Mouse (Mus musculus): ENCODE data around the gene Inf2.

Gene Inf2

DNA sequence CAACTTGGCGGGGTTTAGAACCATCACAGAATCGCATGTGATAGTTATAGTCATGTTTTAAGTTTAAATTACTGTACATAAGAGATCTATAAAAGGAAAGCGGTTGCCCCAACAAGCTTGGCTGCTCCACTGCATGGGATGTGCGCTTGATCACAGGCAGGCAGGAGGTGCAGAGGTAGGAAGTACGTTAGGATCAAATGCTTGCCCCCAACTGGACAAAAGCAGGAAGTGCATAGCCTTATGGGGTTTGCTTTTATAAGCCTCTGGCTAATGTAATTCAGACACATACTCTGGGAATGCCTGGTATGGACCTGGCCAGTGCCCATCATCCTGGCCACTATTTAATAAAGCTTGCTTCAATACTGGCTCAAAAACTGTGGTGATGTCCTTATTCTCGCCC is 17.5 kb upstream of the Inf2 start:
- DNase-seq: no peak

DNA sequence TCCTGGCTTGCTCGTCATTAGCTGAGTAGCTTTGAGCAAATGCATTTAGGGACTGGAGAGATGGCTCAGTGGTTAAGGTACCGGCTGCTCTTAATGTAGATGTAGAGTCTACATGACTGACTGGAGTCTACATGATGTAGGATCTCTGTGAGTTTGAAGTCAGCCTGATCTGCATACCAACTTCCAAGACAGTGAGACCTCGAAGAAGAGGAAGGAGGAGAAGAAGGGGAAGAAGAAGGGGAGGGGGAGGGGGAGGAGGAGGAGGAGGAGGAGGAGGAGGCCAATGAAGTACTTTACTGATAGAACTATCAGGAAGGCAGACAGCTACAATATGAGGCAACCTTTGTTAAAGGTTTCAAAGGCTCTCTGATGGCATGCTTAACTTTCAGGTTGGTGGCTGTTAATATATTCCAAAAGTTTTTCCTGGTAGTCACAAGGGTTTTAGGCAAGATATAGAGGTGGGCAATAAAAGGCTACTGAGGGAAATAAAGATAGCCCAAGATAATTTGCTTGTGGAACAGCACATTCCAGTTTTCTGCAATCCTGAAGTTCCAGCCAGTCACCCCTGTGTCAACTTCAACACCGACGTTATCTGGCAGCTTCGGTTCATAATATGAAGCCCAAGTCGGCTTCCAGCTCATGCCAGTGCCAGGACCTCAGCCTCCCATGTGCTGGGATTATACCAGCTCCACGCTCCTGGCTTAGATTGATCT is 13.2 kb upstream of the Inf2 start:
- no peak for DNase-seq

- DNase-seq: no peak
Observed at GRCm38 (mm10) chr12:112576341-112576740, 12.2 kb upstream of the Inf2 start.

- no peak for DNase-seq
Observed at GRCm38 (mm10) chr12:112576749-112577148, 11.8 kb upstream of the Inf2 start.

- no peak for DNase-seq
Observed at GRCm38 (mm10) chr12:112578296-112579090, 10.1 kb upstream of the Inf2 start.

DNA sequence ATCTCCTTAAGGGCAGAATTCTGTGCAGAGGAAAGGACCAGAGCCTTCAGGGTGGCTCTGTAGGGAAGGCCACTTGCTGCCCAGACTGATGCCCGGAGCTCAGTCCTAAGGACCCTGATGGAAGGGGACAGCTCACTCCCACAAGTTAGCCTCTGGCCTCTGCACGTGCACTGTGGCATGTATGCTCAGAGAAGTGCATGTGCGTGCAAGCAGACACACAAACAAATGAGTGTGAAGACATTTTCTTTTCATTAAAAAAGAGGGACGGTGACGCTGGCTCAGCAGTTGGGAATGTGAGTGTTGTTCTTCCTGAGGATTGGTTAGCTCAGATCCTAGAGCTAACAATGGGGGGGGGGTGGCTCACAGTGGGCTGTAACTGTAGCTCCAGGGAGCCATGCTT is 9.2 kb upstream of the Inf2 start:
- DNase-seq: no peak

DNA sequence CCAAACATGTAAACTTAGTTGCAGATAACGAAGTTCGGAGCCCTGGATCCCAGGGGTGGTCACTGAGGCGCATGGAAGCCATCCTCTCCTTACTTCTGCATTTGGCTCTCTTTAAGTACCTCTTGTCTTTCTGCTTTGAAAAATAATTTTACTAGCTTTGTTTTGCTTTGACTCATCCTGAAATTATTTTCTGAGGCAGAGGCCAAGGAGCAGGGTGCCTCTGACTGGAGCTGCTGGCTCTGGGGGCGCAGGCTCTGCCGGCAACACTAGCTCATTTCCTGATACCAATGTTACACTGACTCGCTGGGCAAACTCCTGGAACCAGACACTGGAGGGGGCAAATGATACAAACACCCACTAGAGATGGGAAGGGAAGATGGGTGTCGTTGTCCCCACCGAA is 8.7 kb upstream of the Inf2 start:
- DNase-seq: no peak

- no peak for DNase-seq
Observed at GRCm38 (mm10) chr12:112581113-112581512, 7.5 kb upstream of the Inf2 start.

DNA sequence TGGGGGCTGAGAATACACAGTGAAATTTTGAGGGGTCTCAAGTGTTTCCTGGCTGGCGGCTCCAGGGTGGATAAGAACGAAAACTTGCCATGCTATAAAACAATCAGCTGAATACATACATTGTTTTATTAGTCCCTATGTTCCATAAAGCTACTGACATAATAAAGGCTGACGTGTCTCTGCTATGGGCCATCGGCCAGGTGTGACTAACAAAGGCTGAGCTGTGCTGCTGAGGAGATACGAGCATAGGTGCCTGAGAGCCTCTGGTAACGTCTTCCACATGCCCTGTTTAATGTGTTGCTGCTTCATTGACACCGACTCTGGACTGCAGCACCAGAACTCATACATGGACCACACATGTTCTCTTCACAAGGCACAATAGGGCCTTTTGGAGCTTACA is 3.6 kb upstream of the Inf2 start:
- DNase-seq: no peak

DNA sequence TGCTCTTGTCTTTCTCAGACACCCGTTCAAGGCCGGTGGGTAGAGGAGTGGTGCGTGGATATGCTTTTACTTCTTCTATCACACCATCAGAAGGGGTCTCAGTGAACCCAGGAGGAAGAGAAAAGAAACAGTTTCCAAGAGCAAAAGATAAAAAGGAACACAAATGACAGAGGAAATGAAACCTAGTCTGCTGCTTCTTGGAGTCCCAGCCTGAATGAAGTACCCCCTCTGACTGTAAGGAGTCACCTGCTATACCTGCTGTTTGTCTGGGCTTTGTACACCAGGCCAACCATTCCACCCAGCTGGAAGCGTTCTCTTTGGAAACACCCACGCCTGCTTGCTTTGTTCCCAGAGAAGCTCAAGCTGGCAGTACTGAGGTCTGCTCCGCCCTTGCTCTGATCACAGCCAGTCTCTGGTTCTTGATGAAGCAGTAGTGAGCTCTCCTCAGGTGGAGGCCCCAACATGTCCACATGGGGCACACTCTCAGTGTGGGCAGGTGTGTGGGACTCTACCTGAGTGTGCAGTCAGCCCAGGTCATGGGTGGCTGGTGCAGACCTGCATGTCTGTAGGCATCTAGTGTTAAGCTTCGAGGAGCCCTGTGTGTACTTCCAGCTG is 2.6 kb upstream of the Inf2 start:
- DNase-seq: no peak

GRCm38 (mm10) chr12:112587125-112588124 is 1.2 kb upstream of the Inf2 start:
- DNase-seq: peak; percentile 24

DNA sequence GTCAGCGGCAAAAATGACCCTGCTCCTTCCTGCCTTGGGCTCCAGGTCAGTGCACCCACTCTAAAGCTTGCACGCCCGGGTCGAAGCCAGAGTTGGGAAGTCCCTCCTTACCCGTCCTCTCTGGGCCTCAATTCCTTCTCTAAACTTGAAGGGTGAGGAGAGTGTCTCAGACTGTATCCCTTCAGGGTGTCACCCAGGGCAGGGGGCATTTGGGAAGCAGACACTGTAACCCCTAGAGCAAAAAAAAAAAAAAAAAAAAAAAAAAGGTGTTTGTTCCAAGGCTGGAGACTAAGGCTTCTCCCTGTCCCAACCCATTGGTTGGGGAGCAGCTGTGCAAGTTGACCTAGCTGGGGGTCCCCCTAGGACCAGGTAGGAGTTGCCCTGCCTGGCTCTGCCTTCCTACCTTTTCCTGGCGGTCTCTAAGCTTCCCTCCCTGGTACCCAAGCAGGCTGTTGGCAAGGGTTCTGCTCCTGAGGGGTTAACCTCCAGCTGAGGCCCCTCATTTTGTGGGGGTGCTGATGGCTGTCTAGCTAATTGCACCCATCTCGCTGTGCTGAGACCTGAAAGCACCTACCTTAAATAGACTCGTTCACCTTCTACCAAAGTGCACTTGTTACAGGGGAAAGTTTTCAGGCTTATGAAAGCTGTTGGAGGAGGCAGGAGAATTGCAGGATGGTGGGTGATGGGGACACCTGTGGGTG is 1.1 kb downstream of the Inf2 start:
- no peak for DNase-seq

DNA sequence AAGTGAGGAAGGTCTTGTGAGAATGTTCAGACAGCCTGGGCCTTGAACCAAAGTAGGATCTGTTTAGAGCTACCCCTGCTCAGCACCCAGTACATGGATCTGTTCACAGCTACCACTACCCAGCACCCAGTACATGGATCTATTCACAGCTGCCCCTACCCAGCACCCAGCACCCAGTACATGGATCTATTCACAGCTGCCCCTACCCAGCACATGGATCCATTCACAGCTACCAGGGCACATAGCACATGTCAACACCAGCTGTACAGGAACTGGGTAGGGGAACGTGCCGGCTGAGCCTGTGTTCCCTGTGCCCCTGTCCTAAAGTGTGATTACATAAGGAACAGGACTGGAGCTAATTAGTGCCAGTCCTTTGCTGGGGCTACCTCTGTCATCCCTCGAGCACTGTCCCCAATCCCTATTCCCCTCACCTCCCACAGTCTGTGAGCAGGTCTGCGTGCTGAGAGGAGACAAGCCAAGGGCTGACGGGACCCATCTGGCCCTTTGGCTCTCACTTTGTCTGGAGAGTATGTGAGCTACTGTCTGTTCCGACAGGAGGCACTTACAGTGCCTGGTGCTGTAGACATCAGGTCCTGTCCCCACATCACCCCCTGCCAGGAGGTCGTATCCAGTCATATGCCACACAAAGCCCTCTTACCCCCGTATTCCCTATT is 2.1 kb downstream of the Inf2 start:
- no peak for DNase-seq

DNA sequence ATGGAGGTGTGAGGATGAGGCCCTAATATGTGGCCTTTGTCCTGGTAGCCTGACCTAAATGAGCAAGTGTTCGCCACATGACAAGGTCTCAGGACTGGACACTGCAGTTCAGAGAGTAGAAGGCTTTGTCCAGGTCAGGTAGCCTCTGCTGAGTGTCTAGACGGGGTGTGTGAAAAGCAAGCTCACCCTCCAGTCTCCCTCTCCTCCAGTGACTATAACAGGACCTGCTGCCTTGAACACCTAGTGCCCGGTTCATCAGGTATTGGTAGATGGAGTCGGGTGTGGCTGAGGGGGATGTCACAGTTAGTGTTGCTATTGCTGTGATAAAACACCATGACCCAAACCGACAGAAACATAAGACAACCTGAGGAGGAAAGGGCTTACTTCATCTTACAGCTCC is 2.7 kb downstream of the Inf2 start:
- DNase-seq: no peak

DNA sequence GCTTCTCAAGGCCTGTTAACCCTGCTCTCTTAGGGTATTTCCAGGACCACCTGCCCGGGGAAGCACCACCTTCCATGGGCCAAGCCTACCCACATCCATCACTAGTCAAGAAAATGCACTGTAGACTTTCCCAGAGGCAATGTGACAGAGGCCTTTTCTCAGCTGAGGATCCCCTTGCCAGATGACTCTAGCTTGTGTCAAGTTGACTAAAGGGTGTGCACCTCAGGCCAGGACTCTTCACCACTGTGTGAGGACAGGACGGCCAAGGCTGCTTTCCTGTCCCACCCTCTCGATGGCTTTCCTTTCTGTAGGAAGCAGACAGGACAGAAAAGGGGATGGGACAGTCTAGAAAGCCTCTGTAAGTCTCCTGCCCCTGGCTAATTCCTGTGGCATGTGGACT is 3.1 kb downstream of the Inf2 start:
- DNase-seq: no peak

- DNase-seq: no peak
Observed at GRCm38 (mm10) chr12:112592985-112593734, 4.6 kb downstream of the Inf2 start.

DNA sequence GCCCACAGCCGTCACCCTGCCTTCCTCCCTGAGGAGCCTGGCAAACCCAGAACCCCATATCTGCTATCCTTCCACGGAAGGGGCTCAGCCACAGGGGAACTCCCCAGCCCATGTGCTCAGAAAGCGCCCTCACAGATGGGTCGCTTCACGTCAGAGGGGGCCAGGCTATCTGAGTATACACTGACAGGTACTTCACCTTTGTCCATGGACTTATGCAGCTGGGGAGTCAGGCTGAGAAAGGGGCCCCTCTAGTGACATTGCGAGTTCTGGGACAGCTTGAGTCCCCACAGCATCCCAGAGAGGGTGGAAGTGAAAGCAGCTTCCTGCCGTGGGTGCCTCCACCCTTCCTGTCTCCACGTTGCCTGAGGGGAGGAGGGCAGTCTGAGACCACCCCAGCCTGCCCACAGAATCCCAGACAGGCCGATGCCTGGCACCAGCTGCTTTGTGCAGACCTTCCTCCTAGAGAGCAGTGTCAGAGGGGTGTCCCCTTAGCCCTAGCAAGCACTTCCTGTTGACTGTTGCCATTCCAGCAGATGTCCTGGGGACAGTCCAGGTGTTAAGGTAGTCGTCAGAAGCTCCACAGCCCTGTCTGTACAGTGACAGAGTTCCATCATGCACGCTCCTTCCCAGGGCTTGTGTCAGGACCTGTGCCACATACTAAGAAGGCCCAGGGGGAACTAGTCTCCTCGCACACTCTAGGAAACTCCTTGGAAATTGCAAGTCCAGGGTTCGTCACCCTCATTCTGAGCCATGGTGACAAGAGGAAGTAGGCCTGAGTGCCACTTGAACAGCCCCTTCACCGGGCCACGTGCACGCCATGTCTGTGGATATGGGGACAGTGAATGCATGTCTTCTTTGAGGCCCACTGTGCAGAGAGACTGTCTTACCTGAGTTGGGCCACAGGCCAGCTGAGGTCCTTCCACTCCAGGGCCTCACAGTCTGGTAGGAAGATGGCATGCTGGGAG is 5.6 kb downstream of the Inf2 start:
- peak; percentile 29 for DNase-seq

DNA sequence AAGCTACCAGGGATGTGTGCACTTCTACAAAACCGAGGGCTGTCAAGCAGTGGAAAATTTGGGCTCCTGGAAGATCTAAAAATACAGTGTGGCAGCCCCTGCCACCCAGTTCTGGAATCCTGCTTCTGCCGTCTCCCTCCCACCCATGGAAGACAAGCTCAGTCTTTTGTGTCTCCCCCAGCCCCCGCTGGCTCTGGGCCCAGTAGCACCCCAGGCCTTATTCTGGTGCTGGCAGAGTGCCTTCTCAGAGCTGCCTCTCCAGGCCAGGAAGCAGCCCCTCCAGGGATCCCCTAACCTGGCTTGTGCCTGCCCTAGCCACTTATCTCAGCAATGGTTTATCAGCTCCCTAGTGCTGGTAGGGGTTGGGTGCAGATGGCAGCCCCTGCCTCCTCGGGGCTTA is 6.4 kb downstream of the Inf2 start:
- DNase-seq: no peak

- no peak for DNase-seq
Observed at GRCm38 (mm10) chr12:112595626-112596025, 7.0 kb downstream of the Inf2 start.

DNA sequence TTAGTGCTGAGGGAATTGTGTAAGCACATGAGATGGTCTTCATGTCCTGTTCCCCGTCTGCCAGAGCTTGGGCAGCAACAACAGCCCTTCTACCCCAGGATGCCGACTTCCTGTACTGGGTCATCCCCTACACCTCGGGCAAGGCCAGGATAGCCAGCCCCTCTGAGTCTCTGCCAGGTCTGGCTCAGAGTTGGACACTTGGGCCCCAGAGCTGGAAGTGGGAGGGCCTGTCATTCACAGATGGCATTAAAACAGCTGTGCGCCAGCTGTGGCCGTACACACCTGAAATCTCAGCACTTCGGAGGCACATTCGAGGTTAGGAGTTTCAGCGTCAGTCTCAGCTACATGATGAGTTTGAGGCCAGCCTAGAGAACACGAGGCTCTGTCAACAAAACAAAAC is 7.9 kb downstream of the Inf2 start:
- DNase-seq: no peak

All from thymus, postnatal 25 days (tissue).